Mouse (Mus musculus): ENCODE results near the gene Chkb. TPM values are rescaled to one million over a fixed set of nuclear protein-coding genes. Genes with fewer than 3 reads are reported as not detected.

Gene Chkb
- total and polyA plus RNA-seq, 3 experiments = 21.1 to 31.8 (median 26.4) TPM

DNA sequence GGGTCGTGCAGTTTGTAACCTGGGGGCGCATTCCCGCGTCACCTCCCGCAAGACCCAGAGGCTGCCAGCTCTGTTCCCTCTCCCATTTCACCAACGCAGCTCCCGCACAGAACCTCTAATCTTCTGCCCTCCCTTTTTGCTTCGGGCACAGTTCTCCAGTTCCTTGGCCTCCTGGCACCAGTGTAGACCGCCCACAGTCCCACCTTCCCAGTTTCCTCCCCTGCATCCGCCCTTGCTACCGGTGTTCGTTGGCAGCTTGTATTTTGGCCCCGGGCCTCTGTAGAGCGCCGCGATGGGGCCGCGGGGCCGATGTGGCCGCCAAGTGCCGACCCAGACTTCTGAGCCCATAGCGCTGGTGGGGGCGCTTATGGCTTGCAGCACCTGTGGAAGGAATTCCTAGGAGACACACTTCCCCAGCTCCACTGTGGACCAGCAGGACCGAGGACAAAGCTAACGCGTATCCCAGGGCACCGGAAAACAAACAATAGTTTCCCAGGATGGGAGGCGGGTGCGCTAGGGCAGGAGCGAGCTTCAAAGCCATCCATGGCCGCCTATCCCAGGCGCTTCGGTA, 50.8 kb downstream of the Chkb start, which contains the start of gene Odf3b:
TSS of gene Odf3b (minus strand) at position 452 of the 571 bp plus-strand sequence.
- Histone ChIP-seq H3K9ac (ENCODE audit: insufficient read depth, low read depth) (no peak within 1 kb of the TSS), H3K27me3 (replicated peaks) (peaks cover 16% of the 10 kb centered on the region), H3K27ac (ENCODE audit: insufficient read depth, low read depth) (no peak within 1 kb of the TSS), H3K4me3 (replicated peaks in 1 of 3; ENCODE audit: low read depth in 2 of 3, low read length in 2 of 3, poor library complexity in 1 of 3) (no peak within 1 kb of the TSS), H3K4me1 (ENCODE audit: control insufficient read depth in 1 of 2, insufficient read depth in 2 of 2) (peaks cover 0 to 8% of the 10 kb centered on the region in 2 experiments; a peak in 2 of 4 replicates), H3K36me3 (replicated peaks in 1 of 2; ENCODE audit: control insufficient read depth in 1 of 2, insufficient read depth in 1 of 2, low read length in 1 of 2) (no peaks in the 10 kb centered on the region), H3K79me2 (replicated peaks; ENCODE audit: control insufficient read depth, extremely low read depth, insufficient read depth, poor library complexity, severe bottlenecking) (no peaks in the 10 kb centered on the region), H3K4me2 (ENCODE audit: insufficient read depth, low read depth, poor library complexity, severe bottlenecking) (no peak within 1 kb of the TSS), H3K9me3 (replicated peaks; ENCODE audit: low read length) (peaks cover 13% of the 10 kb centered on the region)
- no peak for DNase-seq (ENCODE audit: extremely low read depth)
- in situ Hi-C loops (cut with MboI; ENCODE audit: low pct_ligation_motif_present, low pct_unique_long_range_greater_than_20kb, low sequenced_read_pairs) (no loop called here), dilution Hi-C loops (cut with MboI; ENCODE audit: extremely low pct_ligation_motif_present, extremely low pct_unique_long_range_greater_than_20kb, low sequenced_read_pairs) (no loop called here)
- TF ChIP-seq GABPA (IDR thresholded peaks at IDR 0.05; ENCODE audit: insufficient replicate concordance, low read depth, low read length) = no peak
- TF ChIP-seq ETS1 (conservative IDR thresholded peaks at IDR 0.05; ENCODE audit: low read depth, low read length) = no peak
- no peak for TF ChIP-seq POLR2A (IDR thresholded peaks at IDR 0.05; ENCODE audit: low read depth, low read length)
- no peak for TF ChIP-seq MYC (IDR thresholded peaks at IDR 0.05; ENCODE audit: low read depth, low read length)
- TF ChIP-seq ZKSCAN1 (IDR thresholded peaks at IDR 0.05; ENCODE audit: borderline replicate concordance, low read depth, low read length) = no peak
- TF ChIP-seq TBP (conservative IDR thresholded peaks at IDR 0.05; ENCODE audit: low read depth, low read length) = no peak
- TF ChIP-seq NELFE (IDR thresholded peaks at IDR 0.05; ENCODE audit: low read depth, low read length) = no peak
- TF ChIP-seq MAZ (IDR thresholded peaks at IDR 0.05; ENCODE audit: low read depth, low read length) = no peak

DNA sequence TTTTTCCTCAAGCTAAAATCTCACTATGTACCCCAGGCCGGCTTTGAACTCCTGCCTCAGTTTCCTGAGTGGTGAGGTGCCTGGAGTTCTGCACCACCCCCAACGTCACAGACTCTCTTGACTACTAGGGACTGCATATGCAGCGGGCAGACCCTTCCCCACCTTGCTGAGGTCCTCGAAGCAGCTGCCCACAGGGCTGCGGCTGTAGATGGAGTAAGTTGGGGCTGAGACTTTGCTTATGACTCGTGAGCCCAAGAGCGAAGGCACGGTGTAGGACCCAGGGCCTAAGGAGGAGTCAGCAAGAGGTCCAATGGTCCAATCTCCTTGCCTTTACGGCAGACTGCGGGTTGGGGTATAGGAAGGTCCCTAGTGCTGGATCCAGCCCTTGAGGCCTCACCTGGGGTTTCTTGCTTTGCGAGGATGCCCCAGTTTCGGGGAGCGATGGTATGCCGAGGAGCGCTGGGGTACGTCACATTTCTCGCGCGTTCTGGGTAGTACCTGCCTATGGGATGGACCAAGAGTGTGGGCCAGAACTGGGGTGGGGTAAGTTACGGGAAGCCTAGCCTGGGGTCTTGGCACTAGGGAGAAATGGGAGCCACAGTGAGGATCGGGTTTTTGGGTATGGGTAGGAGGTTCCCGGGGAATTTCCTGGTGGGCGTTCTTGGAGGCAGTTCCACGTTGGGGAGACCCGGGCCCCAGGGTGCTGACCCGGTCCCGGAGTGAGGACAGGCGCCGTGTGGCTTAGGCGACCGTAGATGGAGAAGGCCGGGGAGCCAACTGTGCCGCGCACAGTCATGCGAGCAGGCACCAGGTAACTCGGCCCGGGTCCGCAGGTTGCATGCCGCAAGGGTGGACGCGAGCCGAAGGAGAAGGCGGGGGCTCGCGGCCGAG, 51.5 kb downstream of the Chkb start:
- dilution Hi-C loops (cut with MboI; ENCODE audit: extremely low pct_ligation_motif_present, extremely low pct_unique_long_range_greater_than_20kb, low sequenced_read_pairs) = no loop called here
- H3K4me3 ChIP-seq (replicated peaks in 1 of 3; ENCODE audit: low read depth in 2 of 3, low read length in 2 of 3, poor library complexity in 1 of 3) = no peak overlapping the region
- in situ Hi-C loops (cut with MboI; ENCODE audit: low pct_ligation_motif_present, low pct_unique_long_range_greater_than_20kb, low sequenced_read_pairs) = no loop called here

More for the DNA sequence above, 51.5 kb downstream of the Chkb start:
- H3K9me3 ChIP-seq (replicated peaks; ENCODE audit: low read length) = peaks cover 13% of the 10 kb centered on the region
- H3K27me3 ChIP-seq (replicated peaks) = peaks cover 12% of the 10 kb centered on the region
- H3K36me3 ChIP-seq (replicated peaks in 1 of 2; ENCODE audit: control insufficient read depth in 1 of 2, insufficient read depth in 1 of 2, low read length in 1 of 2) = no peaks in the 10 kb centered on the region
- no peak for TF ChIP-seq MXI1 (IDR thresholded peaks at IDR 0.05; ENCODE audit: low read depth, low read length)
- TF ChIP-seq ZNF384 (IDR thresholded peaks at IDR 0.05; ENCODE audit: low read depth, low read length) = no peak
- no peak for TF ChIP-seq POLR2A (IDR thresholded peaks at IDR 0.05; ENCODE audit: low read depth, low read length)
- no peak for TF ChIP-seq BHLHE40 (IDR thresholded peaks at IDR 0.05; ENCODE audit: low read depth, low read length)
- no peak for TF ChIP-seq NRF1 (IDR thresholded peaks at IDR 0.05; ENCODE audit: low read depth, low read length)
- no peak for TF ChIP-seq IRF4 (IDR thresholded peaks at IDR 0.05; ENCODE audit: low read depth, low read length)
- TF ChIP-seq RCOR1 (conservative IDR thresholded peaks at IDR 0.05; ENCODE audit: low read depth, low read length) = no peak
- TF ChIP-seq CHD2 (IDR thresholded peaks at IDR 0.05; ENCODE audit: low read length) = no peak
- no peak for TF ChIP-seq CHD1 (IDR thresholded peaks at IDR 0.05; ENCODE audit: low read depth, low read length)
- no peak for TF ChIP-seq MAX (IDR thresholded peaks at IDR 0.05; ENCODE audit: low read length)
- TF ChIP-seq PAX5 (IDR thresholded peaks at IDR 0.05; ENCODE audit: low read length) = no peak
- no peak for TF ChIP-seq MEF2A (IDR thresholded peaks at IDR 0.05; ENCODE audit: borderline replicate concordance, low read depth, low read length)
- TF ChIP-seq RAD21 (IDR thresholded peaks at IDR 0.05; ENCODE audit: low read depth, low read length) = no peak
- TF ChIP-seq UBTF (IDR thresholded peaks at IDR 0.05; ENCODE audit: low read depth, low read length) = no peak
- TF ChIP-seq ETS1 (conservative IDR thresholded peaks at IDR 0.05; ENCODE audit: low read depth, low read length) = no peak
- TF ChIP-seq MAFK (IDR thresholded peaks at IDR 0.05; ENCODE audit: insufficient replicate concordance, low read length) = no peak
- no peak for TF ChIP-seq USF2 (conservative IDR thresholded peaks at IDR 0.05; ENCODE audit: low read depth, low read length)
- TF ChIP-seq MAZ (IDR thresholded peaks at IDR 0.05; ENCODE audit: low read depth, low read length) = no peak
- TF ChIP-seq JUN (IDR thresholded peaks at IDR 0.05; ENCODE audit: insufficient read depth, low read depth, low read length) = no peak
- no peak for DNase-seq (ENCODE audit: extremely low read depth)
- H3K27ac ChIP-seq (ENCODE audit: insufficient read depth, low read depth) = no peak overlapping the region
- H3K9ac ChIP-seq (ENCODE audit: insufficient read depth, low read depth) = no peak overlapping the region
- peaks cover 0 to 9% of the 10 kb centered on the region in 2 experiments; a peak in 2 of 4 replicates for H3K4me1 ChIP-seq (ENCODE audit: control insufficient read depth in 1 of 2, insufficient read depth in 2 of 2)
- H3K79me2 ChIP-seq (replicated peaks; ENCODE audit: control insufficient read depth, extremely low read depth, insufficient read depth, poor library complexity, severe bottlenecking) = no peaks in the 10 kb centered on the region
- H3K4me2 ChIP-seq (ENCODE audit: insufficient read depth, low read depth, poor library complexity, severe bottlenecking) = no peak overlapping the region

Data from CH12.LX (cell line).